Mouse (Mus musculus) bone marrow, adult 2 months (tissue): ENCODE measurements around the gene Fbh1. TPM values are rescaled to one million over a fixed set of nuclear protein-coding genes. Genes with fewer than 3 reads are reported as not detected.
A peak's percentile ranks its signal among the peaks of the same experiment; 100 is the strongest.

Experiments
- H3K27ac ChIP-seq: fragments of 200-500 bp; 2 replicates; pipeline ENCODE4 v1.5.1; 2012; ENCODE audit warnings: low read depth, mild to moderate bottlenecking, control low read depth, inconsistent platforms, low read length; ENCODE audit not compliant: control insufficient read depth, poor library complexity, insufficient read depth
- H3K4me1 ChIP-seq: fragments of 200-500 bp; 2 replicates; pipeline ENCODE4 v1.6.1; 2011; ENCODE audit warnings: low read length; ENCODE audit not compliant: control insufficient read depth, insufficient read depth
- H3K4me3 ChIP-seq: fragments of 200-500 bp; replicated peaks from 2 replicates; pipeline ENCODE3; 2011; ENCODE audit warnings: mild to moderate bottlenecking, low read depth, low read length, control low read depth; ENCODE audit not compliant: control insufficient read depth
- CTCF ChIP-seq: fragments of 200-500 bp; IDR thresholded peaks from 2 replicates; pipeline ENCODE4 v1.5.1; 2011; ENCODE audit warnings: low read length, control low read depth; ENCODE audit not compliant: control insufficient read depth, insufficient read depth
- POLR2A ChIP-seq: fragments of 200-500 bp; IDR thresholded peaks from 2 replicates; pipeline ENCODE4 v1.6.1; 2011; ENCODE audit warnings: low read depth, mild to moderate bottlenecking, control low read depth, low read length, borderline replicate concordance; ENCODE audit not compliant: control insufficient read depth
- WGBS: fragments of 180-500 bp; shearing (Covaris S2); methylation state at CpG from one replicate; pipeline ENCODE4 v1.1.7; 2018; 5-methylcytosine and 5-hydroxymethylcytosine counted together
- polyA plus RNA-seq: library from polyadenylated mRNA; stranded (reverse); fragments of >200 nt; gene quantifications from 2 replicates; pipeline ENCODE4 v1.2.4, GENCODE M21; 2011; ENCODE audit warnings: low replicate concordance; ENCODE audit not compliant: missing spikeins, insufficient read depth, insufficient read length

Fbh1 gene
- 30.2 and 46.6 TPM in 2 replicates for polyA plus RNA-seq

DNA sequence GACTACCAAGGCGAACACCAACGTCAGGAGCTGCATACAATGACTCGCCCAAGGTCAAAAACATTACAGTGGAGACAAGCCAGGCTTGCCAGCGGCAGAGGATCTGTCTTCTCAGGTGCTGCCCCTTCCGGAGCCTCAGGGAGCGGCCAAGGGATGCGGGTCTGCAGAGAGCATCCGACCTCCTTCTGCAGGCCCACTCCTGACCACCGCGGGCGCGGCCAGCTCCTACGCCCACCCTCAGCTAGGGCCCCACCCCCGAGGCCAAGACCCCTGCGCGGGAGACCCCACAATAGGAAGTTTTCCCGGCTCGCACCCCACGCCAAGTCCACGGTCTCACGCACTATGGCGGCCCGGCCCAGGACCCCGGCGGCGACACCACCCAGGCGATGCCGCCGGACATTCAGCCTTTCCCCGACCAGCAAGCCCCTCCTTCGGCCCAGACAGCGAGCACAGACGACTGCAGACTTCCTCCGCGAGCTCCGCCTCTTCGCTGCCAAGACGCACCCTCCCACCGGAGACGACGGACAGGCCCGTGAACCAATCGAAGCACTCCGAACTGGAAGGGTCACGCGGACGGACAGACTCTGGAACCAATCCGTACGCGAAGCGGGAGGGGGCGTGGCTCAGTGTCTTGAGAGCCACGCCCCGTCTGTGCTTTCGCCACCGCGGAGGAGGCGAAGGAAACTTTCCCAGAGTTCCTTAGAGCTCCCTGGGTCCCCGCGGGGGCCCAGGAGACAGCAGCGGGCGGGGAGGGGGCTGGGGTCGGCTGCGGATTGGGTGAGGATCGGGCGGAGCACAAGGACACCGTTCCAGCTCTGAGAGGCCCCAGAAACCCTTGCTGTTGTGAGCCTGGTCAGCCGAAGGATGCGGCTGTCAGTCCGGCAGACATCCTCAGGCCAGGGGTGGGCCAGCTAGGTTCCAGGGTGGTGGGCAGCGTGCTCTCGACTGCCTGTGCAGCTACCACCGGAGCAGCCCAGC lies at the start of gene Fbh1, which contains the start of gene Ankrd16:
Gene Fbh1 (minus strand): TSS at position 492 of the 978 bp plus-strand sequence.
Gene Ankrd16 (plus strand): TSS at position 786 of the 978 bp plus-strand sequence.
- TF ChIP-seq POLR2A: peak; percentile 61
- no peak for TF ChIP-seq CTCF
- peak within 1 kb of the TSS; percentile 96 for H3K27ac ChIP-seq
- peak within 1 kb of the TSS; percentile 97 for H3K4me3 ChIP-seq
- H3K4me1 ChIP-seq: peaks cover 2% of the 10 kb centered on the region; the same call in 1 of the 2 replicates
- under 1% methylated on average over 73 of the region's 73 CpGs for WGBS

DNA sequence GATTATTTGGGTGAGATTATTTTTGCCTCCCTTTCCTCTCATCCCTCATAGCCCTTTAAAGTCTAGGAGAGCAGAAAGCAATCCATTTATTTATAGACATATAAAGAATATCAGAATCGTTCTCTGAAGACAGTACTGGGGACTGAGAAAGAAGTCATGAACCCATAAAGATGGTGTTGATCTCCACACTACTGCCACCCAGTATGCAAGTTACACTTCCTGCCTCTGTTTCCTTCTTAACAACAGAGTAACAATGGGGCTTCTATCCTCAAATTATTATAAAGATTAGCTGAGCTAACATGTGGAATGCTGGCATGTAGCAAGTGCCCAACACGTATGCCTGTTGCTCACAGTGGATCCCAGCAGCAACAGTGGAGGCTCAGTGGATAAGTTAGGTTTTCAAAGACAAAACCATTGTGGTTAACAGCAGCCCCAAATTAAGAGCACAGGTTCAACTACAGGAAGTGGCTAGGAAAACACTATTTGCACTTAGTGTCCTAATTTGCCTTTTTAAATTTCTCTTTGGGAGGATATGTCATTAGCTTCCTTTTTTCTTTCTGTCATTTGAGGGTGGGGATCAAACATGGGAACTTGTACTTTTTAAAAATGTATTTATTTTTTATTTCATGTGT lies 24.0 kb upstream of the Fbh1 start:
- Histone ChIP-seq H3K27ac (no peak overlapping the region), H3K4me3 (no peak overlapping the region), H3K4me1 (no peaks in the 10 kb centered on the region; the same call in 1 of the 2 replicates)
- no peak for TF ChIP-seq POLR2A
- no peak for TF ChIP-seq CTCF
- WGBS: 38% methylated on average over 2 of the region's 2 CpGs

DNA sequence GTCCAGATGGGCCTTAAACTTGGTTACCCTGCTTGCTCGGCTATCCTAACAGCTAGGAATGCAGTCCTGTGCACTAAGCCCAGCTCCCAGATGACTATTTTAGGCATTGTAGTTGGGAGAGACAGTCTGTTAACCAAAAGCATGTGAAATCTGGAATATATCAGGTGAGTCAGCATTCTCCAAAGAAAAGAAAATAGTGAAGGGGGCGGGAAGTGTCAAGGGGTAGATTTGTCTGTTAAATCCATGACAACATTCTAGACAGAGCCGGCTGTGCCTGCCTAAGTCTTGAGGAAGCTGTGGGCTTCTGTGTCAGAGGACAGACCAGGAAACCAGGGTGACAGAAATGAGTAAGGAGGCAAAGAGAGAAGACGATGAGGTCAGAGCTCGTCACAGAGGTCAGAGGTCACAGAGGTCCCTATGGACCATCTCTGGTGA lies 20.6 kb upstream of the Fbh1 start:
- Histone ChIP-seq H3K27ac (no peak overlapping the region), H3K4me1 (no peaks in the 10 kb centered on the region; the same call in 1 of the 2 replicates), H3K4me3 (no peak overlapping the region)
- WGBS: 66% methylated on average over 5 of the region's 5 CpGs
- TF ChIP-seq POLR2A (no peak), CTCF (no peak)

DNA sequence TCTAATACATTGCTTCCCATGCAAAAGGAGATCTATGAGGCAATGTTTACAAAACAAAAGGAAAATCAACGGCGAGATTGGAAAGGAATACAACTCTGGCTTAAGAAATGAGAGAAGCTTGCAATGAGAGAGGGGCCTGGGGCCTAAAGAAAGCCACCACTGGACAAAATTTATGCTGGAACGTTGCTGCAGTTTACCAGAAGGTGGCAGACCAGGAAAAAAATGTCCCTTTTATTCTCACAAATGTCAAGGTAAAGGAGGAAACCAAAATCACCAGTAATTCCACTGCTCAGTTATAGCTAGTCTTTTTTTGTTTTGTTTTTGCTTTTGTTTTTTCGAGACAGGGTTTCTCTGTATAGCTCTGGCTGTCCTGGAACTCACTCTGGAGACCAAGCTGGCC lies 17.3 kb upstream of the Fbh1 start:
- Histone ChIP-seq H3K4me3 (no peak overlapping the region), H3K27ac (no peak overlapping the region), H3K4me1 (no peaks in the 10 kb centered on the region)
- TF ChIP-seq CTCF (no peak), POLR2A (no peak)
- WGBS: 64% methylated on average over 4 of the region's 4 CpGs

DNA sequence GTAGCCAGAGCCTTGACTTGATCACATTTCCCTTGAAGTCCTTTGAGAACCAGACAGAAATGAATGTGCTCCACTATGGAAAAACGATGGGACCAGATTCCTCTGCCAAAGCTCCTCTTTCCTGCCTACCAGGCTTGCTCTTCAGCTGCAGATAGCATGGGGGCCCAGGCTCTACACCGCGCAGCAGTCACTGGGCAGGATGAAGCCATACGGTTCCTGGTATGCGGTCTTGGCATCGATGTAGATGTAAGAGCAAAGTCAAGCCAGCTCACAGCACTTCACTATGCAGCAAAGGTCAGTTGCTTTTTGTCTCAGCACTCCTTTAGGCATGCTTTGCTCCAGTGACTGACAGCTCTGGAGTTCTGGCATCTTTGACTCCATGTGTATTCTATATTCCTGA lies 6.8 kb upstream of the Fbh1 start:
- no peak overlapping the region for H3K4me3 ChIP-seq
- no peaks in the 10 kb centered on the region for H3K4me1 ChIP-seq
- WGBS: 89% methylated on average over 6 of the region's 6 CpGs
- H3K27ac ChIP-seq: no peak overlapping the region
- TF ChIP-seq POLR2A: no peak
- no peak for TF ChIP-seq CTCF

DNA sequence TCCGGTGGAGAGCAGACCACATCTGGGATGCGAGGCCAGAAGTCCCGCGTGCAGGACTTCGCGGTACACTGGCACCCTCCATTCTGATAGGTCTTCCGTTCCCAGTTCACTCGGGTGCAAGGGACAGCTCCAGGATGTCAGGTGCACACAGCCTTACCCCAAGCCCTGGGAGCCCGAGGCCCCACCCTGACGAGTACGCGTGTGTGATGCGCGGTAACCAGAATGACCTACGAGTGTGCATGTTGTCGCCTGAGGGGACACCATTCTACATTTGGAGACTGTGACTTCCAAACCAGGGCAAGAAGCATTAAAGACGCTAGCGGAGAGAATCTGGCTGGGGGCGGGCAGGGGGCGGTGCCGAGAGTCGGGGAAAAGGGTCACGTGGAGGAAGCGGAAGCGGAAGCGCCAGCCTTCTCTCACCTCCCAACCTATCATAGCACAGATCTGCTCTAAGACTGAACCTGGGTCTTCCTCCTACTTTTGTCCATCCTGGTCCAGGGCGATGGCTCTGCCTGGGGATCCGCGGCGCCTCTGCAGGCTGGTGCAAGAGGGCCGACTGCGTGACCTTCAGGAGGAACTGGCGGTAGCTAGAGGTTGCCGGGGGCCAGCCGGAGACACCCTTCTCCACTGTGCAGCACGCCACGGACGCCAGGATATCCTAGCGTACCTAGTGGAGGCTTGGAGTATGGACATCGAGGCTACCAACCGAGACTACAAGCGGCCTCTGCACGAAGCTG lies 873 bp upstream of the Fbh1 start:
- TF ChIP-seq CTCF (no peak), POLR2A (peak; percentile 57; the same call in 1 of the 2 replicates)
- WGBS: 1% methylated on average over 43 of the region's 43 CpGs
- peak overlapping the region; percentile 96 for H3K27ac ChIP-seq

DNA sequence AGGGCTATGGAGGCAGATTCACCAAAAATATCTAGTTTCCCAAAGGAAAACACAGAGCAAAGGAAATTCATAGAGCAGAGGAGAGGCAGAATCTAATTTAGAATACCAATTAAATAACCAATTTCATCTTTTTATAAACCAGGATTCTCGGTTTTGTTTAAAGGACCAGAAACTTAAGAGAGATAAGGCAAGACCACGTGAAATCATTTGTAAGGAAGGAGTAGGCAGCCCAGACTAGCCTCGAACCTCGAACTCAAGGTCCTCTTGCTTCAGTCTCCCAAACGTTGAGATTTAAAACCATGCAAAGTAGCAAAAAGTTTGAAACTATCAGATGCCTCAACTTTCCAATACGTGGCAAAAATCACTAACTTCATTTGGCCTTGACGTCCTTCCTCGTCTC lies 967 bp downstream of the Fbh1 start:
- TF ChIP-seq POLR2A (no peak), CTCF (no peak)
- Histone ChIP-seq H3K4me3 (peak overlapping the region; percentile 97), H3K4me1 (peaks cover 2% of the 10 kb centered on the region; the same call in 1 of the 2 replicates), H3K27ac (no peak overlapping the region)
- WGBS: 23% methylated on average over 8 of the region's 8 CpGs

More for the DNA sequence above, 873 bp upstream of the Fbh1 start:
- peak overlapping the region; percentile 96 for H3K4me3 ChIP-seq
- peaks cover 2% of the 10 kb centered on the region; the same call in 1 of the 2 replicates for H3K4me1 ChIP-seq

DNA sequence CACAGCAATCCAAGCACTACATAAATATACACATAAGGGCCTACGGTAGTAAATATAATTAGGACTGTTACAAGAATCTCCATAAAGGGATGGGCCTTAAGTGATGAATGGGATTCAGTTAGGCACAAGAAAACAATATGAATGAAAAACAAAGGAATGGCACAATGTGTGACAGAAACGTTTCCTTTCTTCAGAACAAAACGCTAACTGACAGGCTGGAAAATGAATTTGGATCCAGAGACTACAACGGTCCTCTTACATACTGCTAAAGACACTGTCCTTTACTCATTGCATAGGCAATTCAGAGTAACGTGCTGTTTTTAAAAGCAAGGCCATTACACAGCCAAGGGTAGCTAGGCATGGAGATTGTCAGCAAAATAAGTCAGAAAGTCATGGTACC lies 2.3 kb downstream of the Fbh1 start:
- WGBS: 86% methylated on average over 5 of the region's 5 CpGs
- no peak for TF ChIP-seq POLR2A
- TF ChIP-seq CTCF: no peak
- Histone ChIP-seq H3K27ac (no peak overlapping the region), H3K4me1 (peaks cover 5% of the 10 kb centered on the region; the same call in 1 of the 2 replicates), H3K4me3 (no peak overlapping the region)
